Mouse (Mus musculus): ENCODE measurements around the gene Itgad. TPM values are rescaled to one million over a fixed set of nuclear protein-coding genes. Genes with fewer than 3 reads are reported as not detected.

The Itgad gene
- polyA plus RNA-seq, 1 experiment = 61.3 TPM

DNA sequence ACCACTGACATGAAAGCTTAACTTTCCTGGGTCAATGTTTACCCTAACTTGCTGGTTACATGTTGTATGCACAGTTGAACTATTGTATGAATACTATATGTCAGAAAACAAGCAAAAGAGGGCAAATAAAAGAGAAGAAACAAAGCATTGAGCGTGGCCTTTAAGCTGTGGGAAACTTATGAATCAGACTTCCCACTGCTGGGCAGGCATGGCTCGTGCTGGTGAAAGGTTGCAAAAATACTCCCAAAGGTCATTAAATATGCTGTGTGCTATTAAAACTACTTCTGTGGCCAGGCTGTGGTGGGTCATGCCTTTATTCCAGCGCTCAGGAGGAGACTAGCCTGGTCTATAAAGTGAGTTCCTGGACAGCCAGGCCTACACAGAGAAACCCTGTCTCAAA lies 15.8 kb downstream of the Itgad start:
- no peak overlapping the region for H3K27ac ChIP-seq (ENCODE audit: insufficient read depth, low read length)
- no peak overlapping the region for H3K4me3 ChIP-seq (ENCODE audit: extremely low read depth, insufficient read depth, insufficient read length)
- H3K4me1 ChIP-seq (ENCODE audit: control insufficient read depth, insufficient read depth, insufficient read length) = no peaks in the 10 kb centered on the region; the same call in 1 of the 2 replicates
- no peaks in the 10 kb centered on the region for H3K36me3 ChIP-seq (ENCODE audit: control insufficient read depth, insufficient read depth, low read length)
- no peak for TF ChIP-seq CTCF (IDR thresholded peaks at IDR 0.05; ENCODE audit: extremely low read depth, insufficient read depth, insufficient read length, insufficient replicate concordance)
- no peak for TF ChIP-seq POLR2A (IDR thresholded peaks at IDR 0.05; ENCODE audit: low read depth, low read length)
- no peak for DNase-seq (ENCODE audit: low read depth in 1 of 2, low spot score in 2 of 2)
- H3K27me3 ChIP-seq (ENCODE audit: control insufficient read depth, insufficient read depth, low read length) = no peaks in the 10 kb centered on the region
- 80% methylated on average over 3 of the region's 3 CpGs for WGBS

DNA sequence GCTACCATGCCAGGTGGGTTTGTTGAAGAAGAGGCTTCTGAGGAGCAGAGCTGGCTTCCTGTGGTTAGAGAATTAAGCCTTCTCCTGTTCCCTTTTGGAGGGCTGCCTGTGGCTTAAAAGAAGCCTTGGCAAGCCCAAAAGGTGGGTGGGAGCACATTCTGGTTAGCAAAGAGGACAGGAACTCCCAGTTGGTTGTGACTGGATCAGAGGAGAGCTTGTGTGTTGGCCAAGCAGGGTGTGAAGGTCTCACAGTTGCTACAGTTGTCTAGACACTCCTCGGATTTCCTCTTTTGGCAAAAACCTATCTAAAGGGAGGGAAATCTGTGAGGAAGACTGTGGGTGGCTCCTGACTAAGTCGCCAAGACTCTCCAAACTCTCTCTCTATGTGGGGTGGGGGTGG lies 24.2 kb downstream of the Itgad start:
- 30% methylated on average over 2 of the region's 2 CpGs for WGBS
- no peaks in the 10 kb centered on the region for H3K36me3 ChIP-seq (ENCODE audit: control insufficient read depth, insufficient read depth, low read length)
- DNase-seq (ENCODE audit: low read depth in 1 of 2, low spot score in 2 of 2) = no peak
- no peak for TF ChIP-seq CTCF (IDR thresholded peaks at IDR 0.05; ENCODE audit: extremely low read depth, insufficient read depth, insufficient read length, insufficient replicate concordance)
- TF ChIP-seq POLR2A (IDR thresholded peaks at IDR 0.05; ENCODE audit: low read depth, low read length) = no peak
- no peak overlapping the region for H3K4me3 ChIP-seq (ENCODE audit: extremely low read depth, insufficient read depth, insufficient read length)
- H3K27ac ChIP-seq (ENCODE audit: insufficient read depth, low read length) = no peak overlapping the region
- peaks cover 12% of the 10 kb centered on the region; the same call in 1 of the 2 replicates for H3K4me1 ChIP-seq (ENCODE audit: control insufficient read depth, insufficient read depth, insufficient read length)
- H3K27me3 ChIP-seq (ENCODE audit: control insufficient read depth, insufficient read depth, low read length) = no peaks in the 10 kb centered on the region

DNA sequence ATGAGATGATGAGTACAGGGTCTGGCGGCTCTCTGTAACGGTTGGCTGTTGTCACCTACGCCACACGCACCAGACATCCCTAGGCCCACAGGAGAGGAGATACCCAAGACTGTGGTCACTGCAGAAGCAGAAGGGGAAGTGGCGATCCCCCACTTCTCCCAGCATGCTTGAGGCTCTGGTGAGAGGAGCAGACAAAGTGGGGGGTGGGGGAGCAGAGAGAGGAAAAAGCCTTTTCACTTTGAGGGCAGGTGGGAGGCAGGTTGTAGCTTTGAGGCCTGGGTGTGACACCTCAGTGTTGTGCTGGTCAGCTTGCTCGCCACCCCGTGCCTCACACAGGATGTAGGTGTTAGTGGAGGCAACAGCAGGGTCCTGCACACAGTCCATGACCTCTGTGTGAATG lies 25.9 kb downstream of the Itgad start:
- Histone ChIP-seq H3K4me3 (ENCODE audit: extremely low read depth, insufficient read depth, insufficient read length) (no peak overlapping the region), H3K4me1 (ENCODE audit: control insufficient read depth, insufficient read depth, insufficient read length) (peaks cover 22% of the 10 kb centered on the region; the same call in 1 of the 2 replicates)
- 22% methylated on average over 7 of the region's 7 CpGs for WGBS

DNA sequence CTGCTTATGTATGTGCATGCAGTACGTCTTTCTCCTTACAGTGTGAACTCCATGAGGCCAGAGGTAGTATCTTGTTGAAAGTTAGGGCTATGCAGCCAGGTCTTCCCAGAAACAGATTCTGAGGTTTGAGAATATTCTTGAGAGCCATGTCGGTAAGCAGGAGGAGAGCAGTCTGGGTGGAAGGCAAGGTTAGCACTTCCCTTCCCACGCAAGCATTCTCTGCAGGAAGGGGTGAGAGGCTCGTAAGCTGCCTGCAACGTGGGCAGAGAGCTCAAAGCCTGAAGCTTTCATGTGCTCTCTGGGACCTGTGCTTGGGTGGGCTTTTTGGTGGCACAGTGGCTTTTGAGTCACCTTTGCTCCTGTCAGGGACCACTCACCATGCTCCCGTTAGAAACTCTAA lies 26.4 kb downstream of the Itgad start:
- no peak overlapping the region for H3K4me3 ChIP-seq (ENCODE audit: extremely low read depth, insufficient read depth, insufficient read length)
- no peak for TF ChIP-seq POLR2A (IDR thresholded peaks at IDR 0.05; ENCODE audit: low read depth, low read length)
- TF ChIP-seq CTCF (IDR thresholded peaks at IDR 0.05; ENCODE audit: extremely low read depth, insufficient read depth, insufficient read length, insufficient replicate concordance) = no peak
- 36% methylated on average over 6 of the region's 6 CpGs for WGBS

More for the DNA sequence above, 25.9 kb downstream of the Itgad start:
- Histone ChIP-seq H3K27ac (ENCODE audit: insufficient read depth, low read length) (peak overlapping the region; percentile 26), H3K36me3 (ENCODE audit: control insufficient read depth, insufficient read depth, low read length) (no peaks in the 10 kb centered on the region), H3K27me3 (ENCODE audit: control insufficient read depth, insufficient read depth, low read length) (no peaks in the 10 kb centered on the region)
- TF ChIP-seq CTCF (IDR thresholded peaks at IDR 0.05; ENCODE audit: extremely low read depth, insufficient read depth, insufficient read length, insufficient replicate concordance) (no peak), POLR2A (IDR thresholded peaks at IDR 0.05; ENCODE audit: low read depth, low read length) (no peak)
- DNase-seq (ENCODE audit: low read depth in 1 of 2, low spot score in 2 of 2) = peak in 1 of 2 experiments; percentile 34

DNA sequence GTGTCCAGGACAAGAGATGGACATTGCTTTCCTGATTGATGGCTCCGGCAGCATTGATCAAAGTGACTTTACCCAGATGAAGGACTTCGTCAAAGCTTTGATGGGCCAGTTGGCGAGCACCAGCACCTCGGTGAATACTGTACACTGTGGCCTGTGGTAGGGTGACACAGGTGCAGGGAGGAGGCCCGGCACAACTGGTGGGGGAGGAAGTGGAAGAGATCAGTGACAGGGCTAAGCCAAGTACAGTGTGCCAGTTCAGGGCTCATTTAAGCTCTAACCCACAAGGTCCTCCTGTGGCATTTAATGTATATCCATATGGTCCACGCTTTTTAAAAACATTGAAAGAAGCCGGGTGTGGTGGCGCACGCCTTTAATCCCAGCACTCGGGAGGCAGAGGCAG lies 27.5 kb downstream of the Itgad start:
- WGBS = 39% methylated on average over 10 of the region's 10 CpGs
- H3K4me3 ChIP-seq (ENCODE audit: extremely low read depth, insufficient read depth, insufficient read length) = no peak overlapping the region
- peaks cover 22% of the 10 kb centered on the region; the same call in 1 of the 2 replicates for H3K4me1 ChIP-seq (ENCODE audit: control insufficient read depth, insufficient read depth, insufficient read length)
- no peaks in the 10 kb centered on the region for H3K36me3 ChIP-seq (ENCODE audit: control insufficient read depth, insufficient read depth, low read length)
- no peaks in the 10 kb centered on the region for H3K27me3 ChIP-seq (ENCODE audit: control insufficient read depth, insufficient read depth, low read length)
- no peak for DNase-seq (ENCODE audit: low read depth in 1 of 2, low spot score in 2 of 2)
- H3K27ac ChIP-seq (ENCODE audit: insufficient read depth, low read length) = no peak overlapping the region
- TF ChIP-seq CTCF (IDR thresholded peaks at IDR 0.05; ENCODE audit: extremely low read depth, insufficient read depth, insufficient read length, insufficient replicate concordance) (no peak), POLR2A (IDR thresholded peaks at IDR 0.05; ENCODE audit: low read depth, low read length) (no peak)

More for the DNA sequence above, 26.4 kb downstream of the Itgad start:
- H3K27ac ChIP-seq (ENCODE audit: insufficient read depth, low read length) = peak overlapping the region; percentile 26
- no peaks in the 10 kb centered on the region for H3K27me3 ChIP-seq (ENCODE audit: control insufficient read depth, insufficient read depth, low read length)
- no peak for DNase-seq (ENCODE audit: low read depth in 1 of 2, low spot score in 2 of 2)
- H3K4me1 ChIP-seq (ENCODE audit: control insufficient read depth, insufficient read depth, insufficient read length) = peaks cover 22% of the 10 kb centered on the region; the same call in 1 of the 2 replicates
- H3K36me3 ChIP-seq (ENCODE audit: control insufficient read depth, insufficient read depth, low read length) = no peaks in the 10 kb centered on the region

DNA sequence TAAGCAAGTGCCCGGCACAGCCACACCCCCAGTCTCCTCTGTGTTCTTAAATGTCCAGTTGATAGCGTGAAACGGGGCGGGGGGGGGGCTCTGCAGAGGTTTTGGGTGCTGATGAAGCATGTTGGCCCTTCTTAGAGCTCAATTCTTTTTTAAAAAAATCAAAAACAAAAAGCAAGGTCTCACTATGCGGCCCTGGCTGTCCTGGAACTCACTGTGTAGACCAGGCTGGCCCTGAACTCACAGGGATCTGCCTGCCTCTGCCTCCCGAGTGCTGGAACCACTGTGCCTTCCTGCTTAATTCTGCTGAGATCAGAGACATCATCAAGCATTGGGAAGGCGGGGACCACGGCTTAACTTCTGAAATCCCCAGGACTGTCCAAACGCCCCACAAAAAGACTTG lies 47.4 kb downstream of the Itgad start:
- TF ChIP-seq POLR2A (IDR thresholded peaks at IDR 0.05; ENCODE audit: low read depth, low read length) = no peak
- TF ChIP-seq CTCF (IDR thresholded peaks at IDR 0.05; ENCODE audit: extremely low read depth, insufficient read depth, insufficient read length, insufficient replicate concordance) = no peak
- Histone ChIP-seq H3K27me3 (ENCODE audit: control insufficient read depth, insufficient read depth, low read length) (no peaks in the 10 kb centered on the region), H3K4me1 (ENCODE audit: control insufficient read depth, insufficient read depth, insufficient read length) (no peaks in the 10 kb centered on the region; the same call in 1 of the 2 replicates), H3K27ac (ENCODE audit: insufficient read depth, low read length) (no peak overlapping the region), H3K4me3 (ENCODE audit: extremely low read depth, insufficient read depth, insufficient read length) (no peak overlapping the region), H3K36me3 (ENCODE audit: control insufficient read depth, insufficient read depth, low read length) (no peaks in the 10 kb centered on the region)
- DNase-seq (ENCODE audit: low read depth in 1 of 2, low spot score in 2 of 2) = no peak
- WGBS = 92% methylated on average over 9 of the region's 9 CpGs

DNA sequence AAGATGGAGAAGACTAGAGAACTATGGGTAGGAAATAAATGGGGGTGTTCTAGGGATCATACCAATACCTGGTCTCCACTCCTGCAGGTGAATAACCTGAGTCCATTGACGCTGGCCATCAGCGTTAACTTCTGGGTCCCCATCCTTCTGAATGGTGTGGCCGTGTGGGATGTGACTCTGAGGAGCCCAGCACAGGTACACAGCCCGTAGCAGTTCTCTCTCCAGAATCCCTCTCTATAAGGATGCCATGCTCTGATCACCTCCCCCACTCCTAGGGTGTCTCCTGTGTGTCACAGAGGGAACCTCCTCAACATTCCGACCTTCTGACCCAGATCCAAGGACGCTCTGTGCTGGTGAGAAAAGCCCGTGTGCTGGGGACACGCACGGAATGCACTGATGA lies 48.9 kb downstream of the Itgad start:
- Histone ChIP-seq H3K27me3 (ENCODE audit: control insufficient read depth, insufficient read depth, low read length) (no peaks in the 10 kb centered on the region), H3K27ac (ENCODE audit: insufficient read depth, low read length) (no peak overlapping the region), H3K36me3 (ENCODE audit: control insufficient read depth, insufficient read depth, low read length) (no peaks in the 10 kb centered on the region), H3K4me1 (ENCODE audit: control insufficient read depth, insufficient read depth, insufficient read length) (no peaks in the 10 kb centered on the region; the same call in 1 of the 2 replicates), H3K4me3 (ENCODE audit: extremely low read depth, insufficient read depth, insufficient read length) (no peak overlapping the region)
- no peak for DNase-seq (ENCODE audit: low read depth in 1 of 2, low spot score in 2 of 2)
- 93% methylated on average over 9 of the region's 9 CpGs for WGBS
- TF ChIP-seq POLR2A (IDR thresholded peaks at IDR 0.05; ENCODE audit: low read depth, low read length) (no peak), CTCF (IDR thresholded peaks at IDR 0.05; ENCODE audit: extremely low read depth, insufficient read depth, insufficient read length, insufficient replicate concordance) (no peak)

Measured in spleen, adult 2 months (tissue).